In the genomic region with DNA sequence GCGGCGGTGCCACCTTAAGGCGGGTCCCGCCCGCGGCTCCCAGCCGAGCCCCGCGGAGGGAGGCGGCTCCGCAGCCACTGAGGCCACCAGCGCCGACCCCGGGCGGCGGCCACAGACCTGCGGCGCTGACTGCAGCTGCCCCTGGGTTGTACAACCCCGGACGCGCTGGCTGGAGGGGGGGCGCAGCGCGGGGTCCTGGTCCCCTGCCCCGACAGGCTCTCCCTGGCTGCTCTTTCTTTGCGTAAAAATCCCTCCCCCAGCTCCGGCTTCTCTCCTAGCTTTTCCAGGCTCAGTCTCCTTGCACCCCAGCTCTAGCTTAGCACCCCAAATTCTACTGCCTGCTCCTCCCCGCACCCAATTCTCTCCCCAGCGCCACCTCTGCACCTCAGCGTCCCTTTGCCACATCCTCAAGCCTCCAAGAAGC, we compare ENCODE assay signal across 7 mouse cellular contexts. TPM values are rescaled to one million over a fixed set of nuclear protein-coding genes. Genes with fewer than 3 reads are reported as not detected.
DNase-seq lines count a peak whose midpoint lies in the region; ATAC-seq and TF ChIP-seq lines count a peak whose summit lies in the region.

No protein-coding gene starts in this region.

- H3K9ac ChIP-seq in midbrain, embryonic 13.5 days (replicated peaks), result peak overlapping the region; percentile 79

- no peak for TF ChIP-seq CTCF in spleen, adult 2 months (IDR thresholded peaks at IDR 0.05; ENCODE audit: extremely low read depth, insufficient read depth, insufficient read length, insufficient replicate concordance)

- H3K4me1 ChIP-seq in spleen, adult 2 months (ENCODE audit: control insufficient read depth, insufficient read depth, insufficient read length), result peaks cover 10% of the 10 kb centered on the region
- peaks cover 61% of the 10 kb centered on the region for H3K4me1 ChIP-seq in heart, embryonic 10.5 days
- peaks cover 45% of the 10 kb centered on the region for H3K4me1 ChIP-seq in midbrain, embryonic 13.5 days (replicated peaks)

- H3K4me3 ChIP-seq in spleen, adult 2 months (ENCODE audit: extremely low read depth, insufficient read depth, insufficient read length), result peak overlapping the region; percentile 58
- peak overlapping the region; percentile 72 for H3K4me3 ChIP-seq in heart, embryonic 10.5 days
- peak overlapping the region; percentile 55 for H3K4me3 ChIP-seq in midbrain, embryonic 13.5 days (replicated peaks)

- no peaks in the 10 kb centered on the region for H3K9me3 ChIP-seq in heart, embryonic 10.5 days
- no peaks in the 10 kb centered on the region for H3K9me3 ChIP-seq in midbrain, embryonic 13.5 days

- no peaks in the 10 kb centered on the region for H3K36me3 ChIP-seq in spleen, adult 2 months (ENCODE audit: control insufficient read depth, insufficient read depth, low read length)
- peaks cover 13% of the 10 kb centered on the region; the same call in 1 of the 2 replicates for H3K36me3 ChIP-seq in heart, embryonic 10.5 days
- H3K36me3 ChIP-seq in midbrain, embryonic 13.5 days, result no peaks in the 10 kb centered on the region

- no peak for ATAC-seq in midbrain, embryonic 13.5 days
- ATAC-seq in inflammation-experienced regulatory T-cells, adult 6 months, result no peak

- no peak for TF ChIP-seq POLR2A in spleen, adult 2 months (IDR thresholded peaks at IDR 0.05; ENCODE audit: low read depth, low read length)

- H3K4me2 ChIP-seq in midbrain, embryonic 13.5 days (replicated peaks), result peak overlapping the region; percentile 77

- DNase-seq in spleen, adult 2 months (ENCODE audit: low read depth in 1 of 2, low spot score in 2 of 2), result peak in 1 of 2 experiments; percentile 32
- DNase-seq in spleen, postnatal 14 days (ENCODE audit: low spot score in 2 of 2), result no peak
- DNase-seq in cerebellum, adult 11-12 months, result peak; percentile 78
- DNase-seq in heart, embryonic 10.5 days (ENCODE audit: low spot score), result no peak
- DNase-seq in kidney, postnatal 10 days, result peak; percentile 81

- H3K27ac ChIP-seq in spleen, adult 2 months (ENCODE audit: insufficient read depth, low read length), result no peak overlapping the region
- H3K27ac ChIP-seq in heart, embryonic 10.5 days, result peak overlapping the region; percentile 85
- peak overlapping the region; percentile 59; the same call in 1 of the 2 replicates for H3K27ac ChIP-seq in midbrain, embryonic 13.5 days

- under 1% methylated on average over 30 of the region's 30 CpGs for WGBS in spleen, adult 2 months
- under 1% methylated on average over 30 of the region's 30 CpGs for WGBS in heart, embryonic 10.5 days
- WGBS in midbrain, embryonic 13.5 days, result under 1% methylated on average over 30 of the region's 30 CpGs

- H3K27me3 ChIP-seq in spleen, adult 2 months (ENCODE audit: control insufficient read depth, insufficient read depth, low read length), result peaks cover 1% of the 10 kb centered on the region; the same call in 1 of the 2 replicates
- peaks cover 69% of the 10 kb centered on the region for H3K27me3 ChIP-seq in heart, embryonic 10.5 days (ENCODE audit: insufficient read depth, poor library complexity, severe bottlenecking)
- H3K27me3 ChIP-seq in midbrain, embryonic 13.5 days, result peaks cover 77% of the 10 kb centered on the region

RNA-seq across cellular contexts. Expression of a gene that starts 0.9 kb away (rescaled TPM):
- 49.9 and 58.6 TPM in 2 replicates for polyA plus RNA-seq in spleen, adult 2 months (2012; rRNA removed)
- polyA plus RNA-seq in heart, embryonic 10.5 days (2016; fragmentation: Nextera tagmentation; extraction: Ambion mirVana), result 17.4 and 18.3 TPM in 2 replicates
- 23.6 and 26.2 TPM in 2 replicates for polyA plus RNA-seq in midbrain, embryonic 13.5 days (2015; fragmentation: Nextera tagmentation; extraction: Ambion mirVana)
- 1 to 10 TPM in 2 of 3 experiments, not detected in 1; 1.4 TPM for polyA plus RNA-seq in inflammation-experienced regulatory T-cells, adult 6 months (2017; shearing (Covaris generic))

RNA-seq across cellular contexts. Expression of a gene that starts 15.9 kb away (rescaled TPM):
- polyA plus RNA-seq in spleen, adult 2 months (2012; rRNA removed), result 702 and 1,172 TPM in 2 replicates
- polyA plus RNA-seq in heart, embryonic 10.5 days (2016; fragmentation: Nextera tagmentation; extraction: Ambion mirVana), result 467 and 523 TPM in 2 replicates
- polyA plus RNA-seq in midbrain, embryonic 13.5 days (2015; fragmentation: Nextera tagmentation; extraction: Ambion mirVana), result 451 and 572 TPM in 2 replicates
- polyA plus RNA-seq in inflammation-experienced regulatory T-cells, adult 6 months (2017; shearing (Covaris generic)), result 100 to 1,000 TPM in 2 of 3 experiments, 10 to 100 TPM in 1; 82.5 to 118 (median 109) TPM

RNA-seq across cellular contexts. Expression of a gene that starts 25.7 kb away (rescaled TPM):
- 14.3 and 15.6 TPM in 2 replicates for polyA plus RNA-seq in spleen, adult 2 months (2012; rRNA removed)
- 29.0 and 33.9 TPM in 2 replicates for polyA plus RNA-seq in heart, embryonic 10.5 days (2016; fragmentation: Nextera tagmentation; extraction: Ambion mirVana)
- polyA plus RNA-seq in midbrain, embryonic 13.5 days (2015; fragmentation: Nextera tagmentation; extraction: Ambion mirVana), result 2.8 and 4.4 TPM in 2 replicates
- polyA plus RNA-seq in inflammation-experienced regulatory T-cells, adult 6 months (2017; shearing (Covaris generic)), result 1 to 10 TPM in 2 of 3 experiments, under 1 TPM in 1; 0.99 to 1.9 (median 1.7) TPM

RNA-seq across cellular contexts. Expression of a gene that starts 30.2 kb away (rescaled TPM):
- polyA plus RNA-seq in spleen, adult 2 months (2012; rRNA removed), result 33.8 and 38.9 TPM in 2 replicates
- 73.2 and 79.1 TPM in 2 replicates for polyA plus RNA-seq in heart, embryonic 10.5 days (2016; fragmentation: Nextera tagmentation; extraction: Ambion mirVana)
- polyA plus RNA-seq in midbrain, embryonic 13.5 days (2015; fragmentation: Nextera tagmentation; extraction: Ambion mirVana), result 74.5 and 77.1 TPM in 2 replicates
- 10 to 100 TPM; 26.5 to 29.4 (median 28.7) TPM for polyA plus RNA-seq in inflammation-experienced regulatory T-cells, adult 6 months (2017; shearing (Covaris generic))

RNA-seq across cellular contexts. Expression of a gene that starts 30.9 kb away (rescaled TPM):
- polyA plus RNA-seq in spleen, adult 2 months (2012; rRNA removed), result 1.8 TPM in 2 replicates
- 0.95 and 1.4 TPM in 2 replicates for polyA plus RNA-seq in heart, embryonic 10.5 days (2016; fragmentation: Nextera tagmentation; extraction: Ambion mirVana)
- polyA plus RNA-seq in midbrain, embryonic 13.5 days (2015; fragmentation: Nextera tagmentation; extraction: Ambion mirVana), result 2.9 and 3.0 TPM in 2 replicates
- polyA plus RNA-seq in inflammation-experienced regulatory T-cells, adult 6 months (2017; shearing (Covaris generic)), result 1 to 10 TPM in 2 of 3 experiments, under 1 TPM in 1; 0.69 to 5.2 (median 4.1) TPM

Comparison
In these comparisons a context has a peak if more than half of its experiments do, and no peak if none do; other contexts are left out.
1. DNase-seq: peak in cerebellum, adult 11-12 months (single experiment) and kidney, postnatal 10 days (single experiment); none in spleen, postnatal 14 days (0 of 2) and heart, embryonic 10.5 days (single experiment).
2. Peak in every context shown above with its lines, with median percentiles within 50 percentile points of each other: H3K4me3 ChIP-seq.